Mouse (Mus musculus): ENCODE results near the gene Rptor.

The Rptor gene

DNA sequence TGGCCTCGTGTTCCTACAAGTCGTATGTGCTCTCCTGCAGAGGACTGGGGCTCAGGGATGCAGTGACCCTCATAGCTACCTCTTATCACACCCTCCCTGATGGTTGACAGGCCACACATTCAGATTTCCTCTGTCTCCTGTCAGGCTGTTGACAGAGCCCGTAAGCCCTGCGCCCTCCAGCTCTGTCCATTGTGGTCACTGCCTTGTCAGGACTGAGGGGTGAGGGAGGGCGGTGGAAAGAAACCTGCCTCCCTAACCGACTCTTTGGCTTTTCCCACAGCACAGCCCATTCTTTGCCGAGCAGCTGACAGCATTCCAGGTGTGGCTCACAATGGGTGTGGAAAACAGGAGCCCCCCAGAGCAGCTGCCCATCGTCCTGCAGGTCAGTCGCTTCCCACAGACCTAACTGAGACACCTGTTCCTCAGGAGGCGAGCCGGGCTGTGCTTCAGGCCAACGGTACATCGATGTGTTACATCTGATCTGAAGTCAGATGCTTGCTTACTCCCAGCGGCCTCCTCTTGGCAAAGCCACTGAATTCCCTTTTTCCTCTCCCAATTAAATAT lies 214.2 kb downstream of the Rptor start:
- DNase-seq = no peak

DNA sequence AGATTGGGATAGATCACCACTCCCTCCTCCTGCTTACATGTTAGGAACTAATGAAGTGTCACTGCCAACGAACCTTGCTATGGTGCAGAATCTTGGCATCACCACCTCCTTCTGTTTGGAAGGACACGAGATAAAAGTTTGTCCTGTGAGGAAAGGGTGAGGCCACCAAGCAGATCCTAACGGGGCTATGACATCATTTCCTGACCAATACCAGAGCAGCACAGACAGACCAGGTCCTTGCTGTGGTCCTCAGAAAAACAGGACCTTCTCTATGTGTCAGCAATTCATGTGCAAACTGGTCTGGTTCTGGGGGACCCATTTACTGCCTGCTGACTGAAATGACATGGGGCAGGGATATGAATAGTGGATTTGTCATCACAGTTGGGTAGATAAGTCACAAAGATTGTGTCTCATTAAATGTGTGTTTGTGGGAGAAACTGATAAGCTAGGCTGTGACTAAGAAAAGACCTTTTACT lies 214.7 kb downstream of the Rptor start:
- DNase-seq = no peak

DNA sequence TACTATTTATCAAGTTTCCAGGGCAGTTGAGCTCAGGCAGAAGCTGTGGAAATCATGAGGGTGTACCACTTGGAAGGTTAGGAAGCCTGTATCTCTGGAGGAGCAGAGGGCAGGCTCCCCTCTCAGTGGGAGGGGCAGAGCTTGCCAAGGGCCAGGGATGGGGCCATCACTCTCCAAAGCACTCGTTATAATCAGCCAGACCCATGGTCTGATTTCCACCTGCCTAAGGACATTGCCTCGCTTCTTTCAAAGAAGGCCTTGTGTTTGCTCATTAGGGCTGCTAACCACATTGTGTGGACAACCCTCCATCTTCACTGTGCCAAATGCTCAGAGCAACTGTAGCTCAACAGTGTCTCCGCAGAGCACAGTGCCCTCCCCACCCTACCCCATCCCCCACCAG lies 215.2 kb downstream of the Rptor start:
- no peak for DNase-seq

DNA sequence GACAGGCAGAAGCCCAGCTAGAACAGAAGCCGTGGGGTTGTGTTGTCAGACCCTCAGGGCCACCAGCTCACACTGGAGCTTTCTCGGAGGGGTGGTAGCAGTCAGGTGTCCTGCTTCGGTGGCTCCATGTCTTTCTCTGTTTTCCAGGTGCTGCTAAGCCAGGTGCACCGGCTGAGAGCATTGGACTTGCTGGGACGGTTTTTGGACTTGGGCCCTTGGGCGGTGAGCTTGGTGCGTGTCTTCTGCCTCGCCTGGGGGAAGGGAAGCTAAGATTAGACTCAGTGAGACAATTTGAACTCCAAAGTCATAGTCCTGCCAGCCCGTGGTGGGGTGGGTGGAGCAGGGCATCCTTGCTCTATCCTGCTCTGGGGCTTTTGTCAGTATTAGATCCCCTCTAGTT lies 218.8 kb downstream of the Rptor start:
- DNase-seq = peak; percentile 43 to 60

DNA sequence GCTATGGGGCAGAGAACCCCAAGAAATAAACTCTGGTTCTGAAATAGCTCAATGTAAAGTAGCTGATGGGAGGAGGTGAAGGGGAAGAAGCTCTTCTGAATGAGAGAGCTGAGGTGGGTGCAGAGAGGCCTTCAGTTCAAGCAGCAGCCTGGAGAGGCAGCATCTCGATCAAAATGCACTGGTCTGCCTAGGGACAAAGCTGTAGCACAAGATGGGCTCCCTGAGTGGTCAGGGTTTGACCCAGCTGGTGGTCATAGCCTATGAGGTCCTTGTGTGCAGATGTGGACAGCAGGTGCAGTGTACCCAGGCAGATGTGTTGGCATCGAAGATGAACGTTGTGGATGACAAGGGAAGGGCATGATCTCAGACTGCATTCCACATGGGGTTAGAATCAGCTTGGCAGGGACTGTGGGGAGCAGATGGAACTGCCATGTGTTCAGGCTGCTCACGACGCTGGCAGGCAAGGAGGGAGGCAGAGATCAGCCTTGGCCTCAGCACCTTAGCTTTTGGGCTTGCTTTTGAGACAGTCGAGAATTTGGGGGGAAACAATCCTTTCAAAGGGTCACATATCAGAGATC lies 221.5 kb downstream of the Rptor start:
- no peak for DNase-seq

DNA sequence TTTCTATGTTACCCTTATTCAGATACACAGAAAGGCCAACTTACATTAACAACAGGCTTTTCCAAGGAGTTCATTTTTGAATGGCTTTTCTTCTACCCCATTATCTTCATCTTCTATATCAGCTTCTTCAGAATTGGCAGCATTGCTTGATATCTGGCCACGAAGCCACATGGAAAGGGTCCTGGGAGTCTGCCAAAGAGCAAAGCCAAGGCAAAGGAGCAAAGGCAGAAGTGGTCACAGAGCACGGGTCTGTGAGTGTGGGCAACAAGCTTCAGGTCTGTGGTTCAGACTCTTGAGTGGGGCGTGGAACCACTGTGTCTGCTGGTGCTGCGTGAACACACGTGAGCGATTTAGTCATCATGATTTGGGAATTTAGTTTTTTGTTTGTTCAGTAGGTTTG lies 223.1 kb downstream of the Rptor start:
- no peak for DNase-seq

DNA sequence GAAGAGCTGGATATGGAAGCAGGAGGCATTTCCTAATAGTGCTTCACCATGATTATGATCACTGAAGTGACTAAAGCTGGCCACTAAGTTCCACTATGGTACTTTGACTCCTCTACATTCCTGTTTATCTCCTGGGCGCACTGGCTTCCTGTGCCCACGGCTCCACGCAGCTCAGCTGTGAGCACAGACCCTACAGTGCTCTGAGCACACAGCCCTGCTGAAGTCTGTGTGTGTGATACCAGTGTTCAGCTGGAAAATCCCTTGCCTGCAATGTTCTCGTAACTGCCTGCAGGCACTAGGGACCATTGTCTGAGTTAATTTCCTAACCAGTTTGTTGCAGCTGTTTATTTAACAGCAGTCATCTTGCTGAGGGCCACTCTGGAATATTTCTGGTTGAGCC lies 223.5 kb downstream of the Rptor start:
- no peak for DNase-seq

DNA sequence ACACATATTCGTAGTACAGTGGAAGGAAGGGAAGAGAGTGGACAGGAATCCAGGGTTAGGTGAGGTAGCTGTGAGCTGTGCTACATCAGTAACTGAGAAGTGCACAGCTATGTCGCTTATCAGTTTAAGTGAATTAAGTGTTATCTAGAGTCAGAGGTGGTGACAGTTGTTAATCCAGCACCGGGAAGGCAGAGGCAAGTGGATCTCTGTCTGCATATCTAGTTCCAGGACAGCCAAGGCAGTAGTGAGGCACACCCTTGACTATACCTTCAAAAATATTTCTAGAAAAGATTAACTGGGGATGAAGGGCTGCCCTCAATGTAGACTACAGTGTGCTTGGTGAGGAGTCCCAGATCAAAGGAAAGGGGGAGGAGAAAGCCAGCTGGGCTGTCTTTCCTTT lies 226.4 kb downstream of the Rptor start:
- DNase-seq = no peak

DNA sequence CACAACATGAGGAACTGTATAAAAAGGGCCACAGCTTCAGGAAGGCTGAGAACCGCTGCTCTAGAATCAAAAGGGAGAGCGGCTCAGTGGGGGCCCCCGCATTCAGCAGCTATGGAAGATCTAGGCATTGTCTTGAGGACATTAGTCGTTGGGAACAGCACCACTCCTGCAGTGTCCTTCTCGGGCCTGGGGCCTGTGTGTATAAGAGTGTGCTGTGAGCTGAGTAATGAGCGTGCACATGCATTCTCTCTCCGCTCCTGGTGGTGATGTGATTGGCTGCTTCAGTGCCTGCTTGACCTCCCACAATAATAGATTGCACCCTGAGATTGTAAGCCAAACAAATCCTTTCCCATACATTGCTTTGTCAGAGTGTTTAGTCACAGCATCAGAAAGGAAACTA lies 229.0 kb downstream of the Rptor start:
- no peak for DNase-seq

DNA sequence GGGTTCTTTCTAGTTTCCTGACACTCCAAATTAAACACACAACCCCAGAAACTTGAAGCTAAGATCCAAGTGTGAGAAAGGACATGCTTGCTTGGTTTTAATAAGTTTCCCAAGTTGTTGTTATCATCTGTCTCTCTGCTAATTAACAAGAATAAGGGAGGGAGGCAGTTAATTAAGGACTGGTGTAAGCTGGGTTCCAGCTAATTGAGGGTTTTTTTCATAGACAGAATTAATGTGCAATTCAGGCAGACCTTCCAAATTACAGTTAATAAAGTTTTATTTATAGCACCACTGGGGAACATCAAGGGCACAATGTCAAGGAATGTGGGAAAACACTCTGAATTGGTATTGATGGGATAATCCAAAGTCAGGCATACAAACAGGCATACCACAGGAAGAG lies 230.6 kb downstream of the Rptor start:
- no peak for DNase-seq

DNA sequence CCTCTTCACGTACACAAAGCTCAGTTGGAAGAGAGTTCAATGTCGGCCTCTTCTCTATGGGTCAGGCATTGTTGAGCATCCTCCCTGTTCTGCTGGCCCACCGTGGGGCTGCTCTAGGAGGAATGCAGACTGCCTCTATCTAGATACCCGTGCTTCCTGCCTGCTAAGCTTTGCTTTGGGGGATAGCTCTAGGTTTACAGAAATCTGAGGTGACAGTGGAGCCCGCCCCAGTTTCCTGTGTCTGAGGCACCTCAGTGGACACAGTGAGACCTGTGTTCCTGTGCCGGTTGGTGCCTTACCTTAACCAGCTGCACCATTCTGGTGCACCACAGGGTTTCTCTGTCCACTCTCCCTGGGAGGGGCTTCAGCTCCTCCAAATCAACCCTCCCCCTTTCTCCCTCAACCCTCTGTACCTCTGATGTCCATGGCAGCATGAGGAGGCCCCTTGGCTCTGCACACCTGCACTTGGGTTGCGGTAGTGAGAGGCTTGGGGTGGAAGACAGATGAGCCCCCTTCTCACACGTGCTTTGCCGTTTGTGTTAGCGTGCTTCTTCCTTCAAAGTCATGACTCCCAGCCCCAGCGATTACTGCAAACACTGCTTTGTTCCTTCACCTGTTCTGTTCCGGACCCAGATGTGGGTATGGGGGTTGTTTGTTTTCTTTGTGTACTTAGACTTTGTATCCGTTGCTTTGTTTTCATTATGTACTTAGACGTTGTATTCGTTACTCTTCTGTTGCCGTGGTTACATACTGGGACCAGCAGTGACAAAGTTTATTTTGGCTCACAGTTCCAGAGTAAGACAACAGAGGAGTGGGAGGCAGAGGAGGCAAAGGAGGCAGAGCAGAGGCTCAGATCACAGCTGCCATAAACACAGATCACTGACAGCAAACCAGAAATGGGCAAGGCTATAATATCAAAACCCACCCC lies 231.4 kb downstream of the Rptor start:
- no peak for DNase-seq

DNA sequence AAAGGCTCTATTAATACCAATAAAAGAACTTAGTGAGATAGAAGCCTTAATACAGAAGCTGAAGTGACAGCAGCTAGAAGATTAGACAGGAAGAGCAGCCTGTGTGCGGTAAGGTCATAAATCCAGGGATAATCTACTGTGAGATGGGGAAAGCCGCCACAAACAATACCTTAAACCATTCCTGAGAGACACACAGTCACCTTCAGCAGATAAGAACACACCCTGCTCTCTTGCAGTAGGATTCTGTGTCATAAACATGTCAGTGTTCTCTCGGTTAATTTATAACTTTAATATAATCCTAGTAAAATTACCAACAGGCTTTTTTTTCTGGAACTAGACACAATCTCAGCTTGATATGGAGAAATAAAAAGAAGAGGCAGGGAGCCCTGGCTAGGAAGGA lies 233.6 kb downstream of the Rptor start:
- DNase-seq = no peak

DNA sequence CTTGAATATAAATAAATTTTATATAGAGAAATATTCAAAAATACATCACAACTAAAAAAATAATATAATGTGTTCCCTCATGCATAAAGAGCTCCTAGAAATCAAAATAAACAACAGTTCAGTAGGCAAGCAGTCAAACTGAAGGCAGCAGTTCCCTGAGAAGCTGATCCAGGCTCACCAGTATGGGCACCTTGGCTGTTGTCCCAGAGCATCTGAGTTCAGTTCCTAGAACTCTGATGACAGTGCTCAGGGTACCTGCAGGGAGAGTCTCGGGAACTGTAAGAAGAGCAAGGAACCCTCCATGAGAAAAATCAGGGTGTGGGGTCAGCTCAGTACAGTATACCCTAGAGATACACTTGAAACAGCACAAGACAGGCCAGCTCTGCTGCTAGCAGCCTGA lies 235.1 kb downstream of the Rptor start:
- no peak for DNase-seq

DNA sequence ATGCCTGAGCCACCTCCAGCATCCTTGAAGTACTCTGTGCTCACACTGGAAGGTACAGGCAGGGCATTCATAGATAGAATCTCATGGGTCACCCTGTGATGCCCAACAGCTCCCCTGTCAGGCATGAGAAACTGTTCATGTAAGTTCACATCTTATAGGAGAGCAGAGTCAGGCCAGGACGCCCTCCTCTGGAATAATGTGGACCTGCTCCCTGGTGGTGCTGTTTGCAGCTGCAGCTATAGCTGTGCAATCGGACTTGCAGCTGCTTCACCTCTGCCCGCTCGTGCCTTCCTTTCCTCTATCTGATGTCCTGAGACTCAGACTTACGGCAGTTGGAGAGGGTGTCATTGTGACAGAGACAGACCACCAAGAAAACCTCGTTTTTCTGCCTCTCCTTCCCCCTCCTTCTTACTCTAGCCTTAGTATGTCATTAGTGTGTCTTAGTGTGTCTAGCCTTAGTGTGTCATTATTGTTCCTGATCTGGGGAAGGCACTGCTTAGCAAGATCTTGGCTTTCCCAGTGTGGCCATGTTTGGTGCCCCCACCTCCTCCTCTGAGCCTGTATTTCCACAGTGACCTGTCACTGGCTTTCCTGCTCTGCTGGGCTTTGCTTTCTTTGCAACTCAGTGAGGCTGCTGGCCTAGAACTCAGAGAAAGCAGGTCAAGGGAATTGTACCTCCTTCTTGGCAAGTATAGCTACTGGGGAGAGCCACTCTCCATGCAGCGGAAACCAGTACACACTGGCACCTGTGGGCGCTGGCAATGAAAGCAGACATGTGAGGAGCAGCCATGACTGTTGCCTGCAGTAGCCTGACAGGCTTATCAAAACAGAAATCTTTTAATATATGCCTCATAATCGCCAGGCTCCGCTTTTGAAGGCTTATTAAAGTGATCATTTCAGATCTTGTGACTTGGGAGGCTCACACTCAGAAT lies 237.0 kb downstream of the Rptor start:
- no peak for DNase-seq

DNA sequence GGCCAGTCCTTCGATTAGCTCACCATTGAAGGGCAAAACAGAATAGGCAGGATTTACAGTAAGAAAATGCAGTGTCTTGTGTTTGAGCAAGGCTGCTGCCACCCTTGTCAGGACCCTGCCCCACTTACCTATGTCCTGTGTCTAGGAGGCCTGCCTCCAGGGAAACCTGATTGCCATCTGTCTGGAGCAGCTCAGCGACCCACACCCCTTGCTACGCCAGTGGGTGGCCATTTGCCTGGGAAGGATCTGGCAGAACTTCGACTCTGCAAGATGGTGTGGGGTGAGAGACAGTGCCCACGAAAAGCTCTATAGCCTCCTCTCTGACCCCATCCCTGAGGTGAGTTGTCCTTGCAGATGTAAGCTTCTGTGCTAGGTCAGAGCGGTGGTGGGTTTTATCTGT lies 243.9 kb downstream of the Rptor start:
- DNase-seq = no peak

DNA sequence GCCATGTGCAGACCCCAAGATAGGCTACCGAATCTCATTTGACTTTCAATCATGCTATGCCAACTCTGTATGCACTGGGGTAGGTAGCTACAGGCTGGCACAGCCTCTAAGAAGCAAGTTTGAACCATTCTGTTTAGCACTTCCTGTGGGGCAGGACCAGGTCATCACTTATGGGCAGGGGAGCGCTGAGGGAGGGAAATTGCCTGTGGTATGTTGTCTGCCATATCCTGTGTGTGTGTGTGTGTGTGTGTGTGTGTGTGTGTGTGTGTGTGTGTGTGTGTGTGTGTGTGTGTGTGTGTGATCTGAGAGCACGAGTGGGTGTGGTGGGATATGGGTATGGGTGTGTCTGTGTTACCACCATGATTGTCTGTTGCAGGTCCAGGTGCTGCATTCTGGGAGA lies 244.4 kb downstream of the Rptor start:
- no peak for DNase-seq

DNA sequence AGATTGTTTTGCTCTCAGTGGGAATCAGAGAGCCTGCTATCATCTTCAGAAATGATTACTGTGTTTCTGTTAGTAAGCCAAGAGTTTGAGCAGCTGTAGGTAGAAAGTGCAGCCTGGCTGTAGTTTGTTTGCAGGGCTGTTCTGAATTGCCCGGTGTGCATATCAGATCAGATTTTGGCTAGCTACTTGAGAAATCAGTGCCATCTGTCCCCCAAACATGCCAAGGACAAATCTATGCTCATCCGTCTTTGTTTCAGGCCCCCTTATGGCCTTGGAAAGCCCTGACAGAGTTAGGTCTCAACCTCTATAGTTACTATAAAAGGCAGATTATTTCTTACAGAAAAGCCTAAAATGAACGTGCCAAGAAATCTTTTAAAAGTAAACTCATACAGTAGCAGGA lies 244.9 kb downstream of the Rptor start:
- DNase-seq = no peak

DNA sequence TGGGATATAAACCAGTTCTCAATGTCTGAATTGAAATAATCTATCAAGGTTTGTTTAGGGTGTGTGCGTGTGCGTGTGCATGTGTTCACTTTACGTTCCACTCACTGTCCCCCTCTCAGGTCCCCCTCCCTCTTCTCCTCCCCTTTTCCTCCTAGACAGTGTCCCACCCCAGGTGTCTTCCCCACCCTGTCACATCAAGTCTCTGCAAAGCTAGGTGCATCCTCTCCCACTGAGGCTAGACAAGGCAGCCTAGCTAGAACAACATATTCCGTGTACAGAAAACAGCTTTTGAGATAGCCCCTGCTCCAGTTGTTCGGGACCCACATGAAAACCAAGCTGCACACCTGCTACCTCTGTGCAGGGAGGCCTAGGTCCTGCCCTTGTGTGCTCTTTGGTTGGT lies 245.5 kb downstream of the Rptor start:
- no peak for DNase-seq

DNA sequence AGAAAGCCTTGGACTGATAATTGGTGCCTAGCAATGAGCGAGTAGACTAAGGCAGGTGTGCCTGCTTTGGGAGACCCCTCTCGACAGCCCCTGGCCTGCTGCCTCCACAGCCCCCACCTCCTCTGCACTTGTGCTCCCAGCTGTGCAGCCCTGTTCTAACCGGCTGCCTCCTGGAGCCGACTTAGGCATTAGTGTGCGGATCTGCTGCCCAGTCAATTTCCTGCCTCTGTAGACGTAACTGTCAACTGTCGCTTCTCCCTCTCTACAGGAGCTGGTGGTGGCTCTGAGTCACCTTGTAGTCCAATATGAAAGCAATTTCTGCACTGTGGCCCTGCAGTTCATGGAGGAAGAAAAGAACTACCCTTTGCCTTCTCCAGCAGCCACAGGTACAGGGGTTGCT lies 253.3 kb downstream of the Rptor start:
- DNase-seq = no peak

DNA sequence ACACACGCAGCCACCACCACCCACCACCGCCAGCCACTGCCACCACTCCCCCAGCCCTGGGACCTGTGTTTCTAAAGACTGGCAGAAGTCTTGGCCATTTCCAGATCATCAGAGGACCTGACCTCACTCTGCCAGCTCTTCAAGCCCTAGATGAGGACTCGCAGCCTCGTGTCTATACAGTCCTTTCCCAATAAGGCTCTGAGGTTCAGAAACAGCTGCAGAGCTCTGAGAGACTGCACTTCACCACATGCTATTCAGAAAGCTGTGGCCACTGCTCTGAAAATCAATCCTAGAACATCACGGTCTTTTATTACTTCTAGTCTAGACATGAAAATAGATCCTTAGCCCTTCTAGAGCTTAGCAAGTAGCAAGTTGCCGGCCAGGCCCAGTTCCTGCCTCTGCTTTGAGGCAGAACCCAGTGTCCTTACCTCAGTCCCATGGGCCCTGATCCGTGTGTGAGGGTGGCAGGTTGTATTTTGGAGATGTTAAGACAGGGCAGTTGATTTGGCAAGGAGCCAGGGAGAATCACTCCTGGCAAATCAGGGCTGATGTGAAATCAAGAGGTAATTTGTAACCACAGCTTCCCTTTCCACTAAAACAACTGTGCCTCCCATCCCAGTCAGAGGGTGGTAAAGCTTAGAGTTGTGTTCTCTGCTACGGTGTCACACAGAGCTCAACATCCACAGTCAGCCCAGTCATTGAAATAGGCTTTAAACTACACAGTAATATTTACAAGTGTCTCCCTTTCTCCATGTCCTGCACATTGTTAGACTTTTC lies 260.0 kb downstream of the Rptor start:
- DNase-seq = peak in 1 of 2 experiments; percentile 6

DNA sequence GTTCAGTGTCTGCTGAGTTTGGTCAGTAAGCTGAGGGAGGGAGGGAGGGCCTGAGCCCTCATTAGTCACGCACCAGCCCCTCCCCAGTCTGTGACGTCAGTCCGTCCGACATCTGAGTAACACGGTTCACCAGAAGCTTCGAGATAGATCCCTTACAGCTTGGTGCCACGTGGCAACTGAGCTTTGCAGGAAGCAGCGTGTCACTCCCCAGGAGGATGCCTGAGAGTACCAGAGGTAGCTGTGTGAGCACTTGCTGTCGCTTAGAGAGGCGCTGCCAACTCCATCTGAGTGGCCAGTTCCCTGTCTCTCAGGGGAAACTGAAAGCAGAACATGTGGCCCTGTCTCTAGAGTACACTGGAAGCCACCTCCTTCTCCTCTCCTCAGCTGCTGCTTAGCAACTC lies 260.7 kb downstream of the Rptor start:
- peak in 1 of 2 experiments; percentile 18 for DNase-seq

DNA sequence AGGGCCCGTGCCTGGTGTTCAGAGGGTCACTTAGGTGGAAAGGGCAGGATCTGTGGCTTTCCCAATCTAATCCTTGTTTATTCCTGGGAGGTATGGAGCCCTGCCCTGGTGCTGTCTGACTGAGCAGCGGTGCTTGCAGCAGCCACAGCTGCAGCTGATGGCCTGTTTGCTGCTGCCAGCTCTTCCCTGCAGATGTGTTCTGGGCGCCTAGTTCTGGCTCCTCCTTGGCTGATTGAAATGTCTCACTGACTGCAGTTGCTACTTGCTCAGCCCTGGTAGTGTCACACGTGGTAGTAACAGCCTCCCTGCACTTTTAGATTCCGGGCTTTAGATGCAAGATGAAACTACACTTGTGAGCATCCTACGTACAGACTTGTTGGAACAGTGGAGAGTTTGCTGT lies 264.1 kb downstream of the Rptor start:
- DNase-seq = no peak

Measured in kidney, postnatal 36 days (tissue).